Mouse (Mus musculus): ENCODE results near the gene Apoa1. TPM values are rescaled to one million over a fixed set of nuclear protein-coding genes. Genes with fewer than 3 reads are reported as not detected.

Gene Apoa1
- polyA plus RNA-seq, 1 experiment, result 0.22 TPM

- Histone ChIP-seq H3K27ac (ENCODE audit: insufficient read depth, low read length) (no peak overlapping the region), H3K27me3 (ENCODE audit: control insufficient read depth, insufficient read depth, low read length) (no peaks in the 10 kb centered on the region), H3K4me1 (ENCODE audit: control insufficient read depth, insufficient read depth, insufficient read length) (no peaks in the 10 kb centered on the region), H3K36me3 (ENCODE audit: control insufficient read depth, insufficient read depth, low read length) (no peaks in the 10 kb centered on the region), H3K4me3 (ENCODE audit: extremely low read depth, insufficient read depth, insufficient read length) (no peak overlapping the region)
- TF ChIP-seq CTCF (IDR thresholded peaks at IDR 0.05; ENCODE audit: extremely low read depth, insufficient read depth, insufficient read length, insufficient replicate concordance), result peak; percentile 69; the same call in 1 of the 2 replicates
- no peak for TF ChIP-seq POLR2A (IDR thresholded peaks at IDR 0.05; ENCODE audit: low read depth, low read length)
- 35% methylated on average over 11 of the region's 11 CpGs for WGBS
- DNase-seq (ENCODE audit: low read depth in 1 of 2, low spot score in 2 of 2), result peak in 1 of 2 experiments; percentile 20
Measured at GRCm38 (mm10) chr9:46246752-46247324, 18.5 kb downstream of the Apoa1 start.

- Histone ChIP-seq H3K4me1 (ENCODE audit: control insufficient read depth, insufficient read depth, insufficient read length) (no peaks in the 10 kb centered on the region), H3K27ac (ENCODE audit: insufficient read depth, low read length) (no peak overlapping the region), H3K4me3 (ENCODE audit: extremely low read depth, insufficient read depth, insufficient read length) (no peak overlapping the region), H3K36me3 (ENCODE audit: control insufficient read depth, insufficient read depth, low read length) (no peaks in the 10 kb centered on the region), H3K27me3 (ENCODE audit: control insufficient read depth, insufficient read depth, low read length) (no peaks in the 10 kb centered on the region)
- no peak for DNase-seq (ENCODE audit: low read depth in 1 of 2, low spot score in 2 of 2)
- whole genome bisulfite sequencing, result 89% methylated on average over 7 of the region's 7 CpGs
- TF ChIP-seq POLR2A (IDR thresholded peaks at IDR 0.05; ENCODE audit: low read depth, low read length), result no peak
- no peak for TF ChIP-seq CTCF (IDR thresholded peaks at IDR 0.05; ENCODE audit: extremely low read depth, insufficient read depth, insufficient read length, insufficient replicate concordance)
Measured at GRCm38 (mm10) chr9:46256177-46256576, 27.8 kb downstream of the Apoa1 start.

- DNase-seq (ENCODE audit: low read depth in 1 of 2, low spot score in 2 of 2), result no peak
- H3K27ac ChIP-seq (ENCODE audit: insufficient read depth, low read length), result no peak overlapping the region
- no peaks in the 10 kb centered on the region for H3K36me3 ChIP-seq (ENCODE audit: control insufficient read depth, insufficient read depth, low read length)
- H3K4me3 ChIP-seq (ENCODE audit: extremely low read depth, insufficient read depth, insufficient read length), result no peak overlapping the region
- H3K4me1 ChIP-seq (ENCODE audit: control insufficient read depth, insufficient read depth, insufficient read length), result no peaks in the 10 kb centered on the region
- no peak for TF ChIP-seq CTCF (IDR thresholded peaks at IDR 0.05; ENCODE audit: extremely low read depth, insufficient read depth, insufficient read length, insufficient replicate concordance)
- no peaks in the 10 kb centered on the region for H3K27me3 ChIP-seq (ENCODE audit: control insufficient read depth, insufficient read depth, low read length)
- 84% methylated on average over 10 of the region's 10 CpGs for WGBS
Measured at GRCm38 (mm10) chr9:46256658-46257385, 28.4 kb downstream of the Apoa1 start.

GRCm38 (mm10) chr9:46257546-46257945, 29.2 kb downstream of the Apoa1 start:
- no peaks in the 10 kb centered on the region for H3K4me1 ChIP-seq (ENCODE audit: control insufficient read depth, insufficient read depth, insufficient read length)
- no peak for DNase-seq (ENCODE audit: low read depth in 1 of 2, low spot score in 2 of 2)
- H3K4me3 ChIP-seq (ENCODE audit: extremely low read depth, insufficient read depth, insufficient read length), result no peak overlapping the region
- H3K36me3 ChIP-seq (ENCODE audit: control insufficient read depth, insufficient read depth, low read length), result no peaks in the 10 kb centered on the region
- H3K27me3 ChIP-seq (ENCODE audit: control insufficient read depth, insufficient read depth, low read length), result no peaks in the 10 kb centered on the region
- TF ChIP-seq POLR2A (IDR thresholded peaks at IDR 0.05; ENCODE audit: low read depth, low read length) (no peak), CTCF (IDR thresholded peaks at IDR 0.05; ENCODE audit: extremely low read depth, insufficient read depth, insufficient read length, insufficient replicate concordance) (no peak)
- 81% methylated on average over 3 of the region's 3 CpGs for WGBS
- no peak overlapping the region for H3K27ac ChIP-seq (ENCODE audit: insufficient read depth, low read length)

- no peak for TF ChIP-seq CTCF (IDR thresholded peaks at IDR 0.05; ENCODE audit: extremely low read depth, insufficient read depth, insufficient read length, insufficient replicate concordance)
- no peak for TF ChIP-seq POLR2A (IDR thresholded peaks at IDR 0.05; ENCODE audit: low read depth, low read length)
- 90% methylated on average over 6 of the region's 6 CpGs for WGBS
- Histone ChIP-seq H3K27ac (ENCODE audit: insufficient read depth, low read length) (no peak overlapping the region), H3K4me3 (ENCODE audit: extremely low read depth, insufficient read depth, insufficient read length) (no peak overlapping the region), H3K36me3 (ENCODE audit: control insufficient read depth, insufficient read depth, low read length) (no peaks in the 10 kb centered on the region), H3K4me1 (ENCODE audit: control insufficient read depth, insufficient read depth, insufficient read length) (no peaks in the 10 kb centered on the region), H3K27me3 (ENCODE audit: control insufficient read depth, insufficient read depth, low read length) (no peaks in the 10 kb centered on the region)
- DNase-seq (ENCODE audit: low read depth in 1 of 2, low spot score in 2 of 2), result no peak
Measured at GRCm38 (mm10) chr9:46259111-46259510, 30.7 kb downstream of the Apoa1 start.

- no peak overlapping the region for H3K27ac ChIP-seq (ENCODE audit: insufficient read depth, low read length)
- no peak for DNase-seq (ENCODE audit: low read depth in 1 of 2, low spot score in 2 of 2)
- 89% methylated on average over 7 of the region's 7 CpGs for WGBS
Measured at GRCm38 (mm10) chr9:46261131-46261530, 32.8 kb downstream of the Apoa1 start.

GRCm38 (mm10) chr9:46268343-46268873, 40.0 kb downstream of the Apoa1 start, which contains the start of gene Apoa5:
TSS of gene Apoa5 (plus strand) at chr9:46268633.
- Histone ChIP-seq H3K27me3 (ENCODE audit: control insufficient read depth, insufficient read depth, low read length) (0 out of 2 replicates have a peak, but pooled peaks cover 1% of the 10 kb centered on the region), H3K36me3 (ENCODE audit: control insufficient read depth, insufficient read depth, low read length) (no peaks in the 10 kb centered on the region), H3K4me1 (ENCODE audit: control insufficient read depth, insufficient read depth, insufficient read length) (no peaks in the 10 kb centered on the region), H3K27ac (ENCODE audit: insufficient read depth, low read length) (no peak within 1 kb of the TSS), H3K4me3 (ENCODE audit: extremely low read depth, insufficient read depth, insufficient read length) (no peak within 1 kb of the TSS)
- 67% methylated on average over 7 of the region's 7 CpGs for WGBS
- TF ChIP-seq CTCF (IDR thresholded peaks at IDR 0.05; ENCODE audit: extremely low read depth, insufficient read depth, insufficient read length, insufficient replicate concordance) (no peak), POLR2A (IDR thresholded peaks at IDR 0.05; ENCODE audit: low read depth, low read length) (no peak)
- no peak for DNase-seq (ENCODE audit: low read depth in 1 of 2, low spot score in 2 of 2)

More at GRCm38 (mm10) chr9:46261131-46261530, 32.8 kb downstream of the Apoa1 start:
- Histone ChIP-seq H3K4me1 (ENCODE audit: control insufficient read depth, insufficient read depth, insufficient read length) (no peaks in the 10 kb centered on the region), H3K27me3 (ENCODE audit: control insufficient read depth, insufficient read depth, low read length) (no peaks in the 10 kb centered on the region), H3K36me3 (ENCODE audit: control insufficient read depth, insufficient read depth, low read length) (no peaks in the 10 kb centered on the region), H3K4me3 (ENCODE audit: extremely low read depth, insufficient read depth, insufficient read length) (no peak overlapping the region)
- TF ChIP-seq CTCF (IDR thresholded peaks at IDR 0.05; ENCODE audit: extremely low read depth, insufficient read depth, insufficient read length, insufficient replicate concordance) (no peak), POLR2A (IDR thresholded peaks at IDR 0.05; ENCODE audit: low read depth, low read length) (no peak)

Measured in spleen, adult 2 months (tissue).